Mouse (Mus musculus) forebrain, embryonic 11.5 days (tissue): ENCODE results near the gene Fshr. TPM values are rescaled to one million over a fixed set of nuclear protein-coding genes. Genes with fewer than 3 reads are reported as not detected.
"Not testable (repeated sequence)": the region's sequence is repeated elsewhere in the genome, so short reads cannot be mapped to it uniquely, and the experiment has no call there.

Experiments used
- ATAC-seq: fragments of 200-750 bp; cut with Nextera tagmentation; replicated peaks from 2 replicates; pipeline ENCODE4 v1.8.0; 2017; ENCODE audit warnings: moderate TSS enrichment; ENCODE audit not compliant: low FRiP score
- DNase-seq: peaks from one replicate; pipeline ENCODE4 v3.0.0-alpha.2; 2017; ENCODE audit warnings: low spot score
- H3K27ac ChIP-seq: fragments of 300-500 bp; sonication (generic); 2 replicates; pipeline ENCODE4 v1.5.1; 2014; ENCODE audit warnings: low read depth, low read length
- H3K27me3 ChIP-seq: fragments of 300-500 bp; sonication (generic); 2 replicates; pipeline ENCODE4 v1.6.1; 2014; ENCODE audit warnings: mild to moderate bottlenecking, low read length, mixed read lengths; ENCODE audit not compliant: control insufficient read depth, insufficient read depth
- H3K36me3 ChIP-seq: fragments of 300-500 bp; sonication (generic); 2 replicates; pipeline ENCODE4 v1.6.1; 2014; ENCODE audit warnings: mild to moderate bottlenecking, low read length, moderate library complexity, mixed read lengths; ENCODE audit not compliant: control insufficient read depth, insufficient read depth
- H3K4me1 ChIP-seq: fragments of 300-500 bp; sonication (generic); replicated peaks from 2 replicates; pipeline ENCODE4 v1.6.1; 2014; ENCODE audit warnings: low read length, mixed read lengths; ENCODE audit not compliant: control insufficient read depth, insufficient read depth
- H3K4me2 ChIP-seq: fragments of 300-500 bp; sonication (generic); 2 replicates; pipeline ENCODE4 v1.6.1; 2014; ENCODE audit warnings: low read depth, mild to moderate bottlenecking, low read length, moderate library complexity, mixed read lengths; ENCODE audit not compliant: severe bottlenecking
- H3K4me3 ChIP-seq: fragments of 300-500 bp; sonication (generic); 2 replicates; pipeline ENCODE4 v1.5.1; 2014; ENCODE audit warnings: low read depth, low read length
- H3K9ac ChIP-seq: fragments of 300-500 bp; sonication (generic); 2 replicates; pipeline ENCODE4 v1.6.1; 2014; ENCODE audit warnings: low read length
- H3K9me3 ChIP-seq: fragments of 300-500 bp; sonication (generic); 2 replicates; pipeline ENCODE4 v1.6.1; 2016; ENCODE audit warnings: low read length, mixed read lengths; ENCODE audit not compliant: control insufficient read depth
- WGBS: fragments of 180-500 bp; shearing (Covaris S2); extraction: QIAGEN DNeasy Blood & Tissue Kit; methylation state at CpG from one replicate; pipeline ENCODE4 v1.1.7; 2014; 5-methylcytosine and 5-hydroxymethylcytosine counted together
- polyA plus RNA-seq: library from polyadenylated mRNA; unstranded; fragments of >200 nt; fragmentation: Nextera tagmentation; extraction: Ambion mirVana; gene quantifications from 2 replicates; pipeline ENCODE4 v1.2.1, GENCODE M21; 2014

Fshr gene
- polyA plus RNA-seq, 1 experiment from 2014 or later = not detected

DNA sequence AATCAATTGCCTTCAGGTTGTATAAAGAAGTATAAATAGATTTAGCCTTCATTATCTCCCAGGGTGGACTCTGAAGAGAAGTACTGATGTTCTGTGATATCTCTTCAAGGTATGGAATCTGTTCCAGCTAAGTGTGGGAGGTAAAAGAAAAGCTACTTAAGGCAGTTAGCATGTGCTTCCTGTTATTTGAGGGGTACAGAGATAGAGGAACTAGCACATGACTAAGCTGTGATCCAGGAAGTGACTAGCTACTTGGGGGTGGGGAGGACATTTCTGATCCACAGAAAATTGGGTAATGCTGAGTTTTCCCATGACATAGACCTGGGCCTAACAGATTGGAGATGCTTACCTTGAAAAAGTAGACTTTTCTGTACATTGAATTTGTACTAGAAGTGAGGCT is 86.5 kb downstream of the Fshr start:
- Histone ChIP-seq H3K9me3 (no peaks in the 10 kb centered on the region), H3K4me2 (no peak overlapping the region), H3K4me3 (no peak overlapping the region), H3K27me3 (no peaks in the 10 kb centered on the region), H3K36me3 (no peaks in the 10 kb centered on the region), H3K9ac (no peak overlapping the region), H3K4me1 (no peaks in the 10 kb centered on the region), H3K27ac (no peak overlapping the region)
- ATAC-seq = no peak
- DNase-seq = no peak

DNA sequence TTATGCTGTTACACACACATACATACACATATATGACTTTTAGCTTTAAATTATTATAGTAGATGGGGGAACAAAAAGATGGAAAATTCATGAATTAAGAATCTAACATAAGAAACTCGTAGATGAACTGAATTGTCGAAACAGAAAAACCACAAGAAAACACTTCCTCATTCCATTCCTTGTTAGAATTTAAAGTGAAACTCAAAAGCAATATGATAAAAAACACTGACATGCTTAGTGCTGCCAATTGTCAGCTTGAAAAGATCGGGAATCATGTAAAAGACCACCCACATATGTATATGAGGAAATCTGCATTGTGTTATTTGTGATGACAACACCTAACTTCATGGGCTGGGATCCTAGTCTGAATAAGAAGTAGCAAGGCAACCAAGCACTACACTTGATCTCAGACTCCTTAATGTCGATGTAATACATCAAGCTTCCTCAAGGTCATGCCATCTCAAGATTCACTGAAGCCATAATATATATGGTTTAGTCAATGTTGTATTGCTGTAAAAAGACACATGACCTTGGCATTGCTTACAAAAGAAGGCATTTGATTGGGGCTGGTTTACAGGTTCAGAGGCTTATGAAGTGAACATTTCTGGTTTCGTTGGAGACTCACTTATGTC is 99.6 kb downstream of the Fshr start:
- no peak overlapping the region for H3K27ac ChIP-seq
- H3K9me3 ChIP-seq = no peaks in the 10 kb centered on the region; the same call in 1 of the 2 replicates
- WGBS = 92% methylated on average over 5 of the region's 5 CpGs
- H3K4me2 ChIP-seq = no peak overlapping the region
- no peak overlapping the region for H3K4me3 ChIP-seq
- DNase-seq = no peak
- H3K4me1 ChIP-seq = no peaks in the 10 kb centered on the region
- H3K27me3 ChIP-seq = no peaks in the 10 kb centered on the region
- no peak overlapping the region for H3K9ac ChIP-seq
- no peaks in the 10 kb centered on the region for H3K36me3 ChIP-seq
- no peak for ATAC-seq

DNA sequence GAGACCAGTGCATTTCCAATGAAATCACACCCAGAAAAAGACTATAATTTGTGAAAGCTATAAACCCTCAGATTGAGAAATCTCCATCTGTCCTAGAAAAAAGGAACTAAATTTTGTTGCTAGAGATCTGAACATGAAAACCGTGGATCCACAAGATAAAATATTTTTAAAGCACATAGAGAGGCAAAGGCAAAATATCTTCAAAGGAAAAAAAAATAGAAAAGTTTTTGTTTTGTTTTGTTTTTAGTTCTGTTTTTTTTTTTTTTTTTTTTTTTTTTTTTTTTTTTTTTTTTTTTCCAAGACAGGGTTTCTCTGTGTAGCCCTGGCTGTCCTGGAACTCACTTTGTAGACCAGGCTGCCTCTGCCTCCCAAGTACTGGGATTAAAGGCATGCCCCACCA is 100.7 kb downstream of the Fshr start:
- not testable (repeated sequence) for H3K4me2 ChIP-seq, DNase-seq, H3K4me3 ChIP-seq, ATAC-seq, H3K4me1 ChIP-seq, H3K27me3 ChIP-seq, H3K9ac ChIP-seq, H3K9me3 ChIP-seq, H3K36me3 ChIP-seq, H3K27ac ChIP-seq
- 86% methylated on average over 1 of the region's 1 CpGs for WGBS

DNA sequence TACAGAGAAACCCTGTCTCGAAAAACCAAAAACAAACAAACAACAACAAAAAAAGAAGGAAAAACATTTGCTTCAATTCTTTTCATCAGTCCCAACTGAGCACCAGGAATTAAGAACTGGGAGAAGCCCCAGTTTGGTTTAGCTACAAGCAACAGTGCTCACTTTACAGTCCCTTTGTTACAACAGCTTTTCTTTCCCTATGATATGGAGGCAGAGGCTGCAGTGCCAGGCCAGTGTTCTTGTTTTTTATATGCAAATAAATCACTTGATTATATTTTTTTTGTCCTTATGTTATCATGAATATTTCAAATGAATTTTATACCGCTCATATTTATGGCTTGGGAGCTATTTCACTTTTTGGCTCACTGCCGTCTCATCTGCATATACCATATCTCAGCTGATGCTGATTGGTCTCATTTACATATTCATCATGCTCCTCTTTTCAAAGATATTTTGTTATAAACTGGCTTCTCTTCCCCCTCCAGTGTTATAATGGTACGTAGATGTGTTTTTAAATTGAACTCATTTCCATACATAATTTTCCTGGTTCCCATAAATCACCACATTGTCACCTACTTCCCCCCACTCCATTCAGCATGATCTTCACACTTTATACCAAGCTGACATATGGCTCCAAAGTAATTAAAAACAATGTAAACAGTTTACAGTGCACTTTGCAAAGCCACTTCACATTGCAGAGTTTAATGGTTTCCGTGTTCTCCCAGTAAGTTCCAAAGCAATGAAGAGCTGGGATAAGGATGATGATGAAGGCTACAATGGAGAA is 110.6 kb downstream of the Fshr start:
- 84% methylated on average over 5 of the region's 5 CpGs for WGBS
- no peaks in the 10 kb centered on the region for H3K9me3 ChIP-seq
- DNase-seq (no peak), ATAC-seq (no peak)
- H3K36me3 ChIP-seq = no peaks in the 10 kb centered on the region
- no peak overlapping the region for H3K27ac ChIP-seq
- no peak overlapping the region for H3K4me2 ChIP-seq
- no peaks in the 10 kb centered on the region for H3K27me3 ChIP-seq
- H3K9ac ChIP-seq = no peak overlapping the region
- no peak overlapping the region for H3K4me3 ChIP-seq
- H3K4me1 ChIP-seq = no peaks in the 10 kb centered on the region

GRCm38 (mm10) chr17:89082897-89083296 is 117.6 kb downstream of the Fshr start:
- no peaks in the 10 kb centered on the region for H3K36me3 ChIP-seq
- H3K4me1 ChIP-seq = no peaks in the 10 kb centered on the region
- H3K9ac ChIP-seq = no peak overlapping the region
- no peak for ATAC-seq
- DNase-seq = no peak
- no peaks in the 10 kb centered on the region for H3K9me3 ChIP-seq
- H3K4me3 ChIP-seq = no peak overlapping the region
- H3K27ac ChIP-seq = no peak overlapping the region
- H3K4me2 ChIP-seq = no peak overlapping the region
- 73% methylated on average over 2 of the region's 2 CpGs for WGBS
- H3K27me3 ChIP-seq = no peaks in the 10 kb centered on the region

DNA sequence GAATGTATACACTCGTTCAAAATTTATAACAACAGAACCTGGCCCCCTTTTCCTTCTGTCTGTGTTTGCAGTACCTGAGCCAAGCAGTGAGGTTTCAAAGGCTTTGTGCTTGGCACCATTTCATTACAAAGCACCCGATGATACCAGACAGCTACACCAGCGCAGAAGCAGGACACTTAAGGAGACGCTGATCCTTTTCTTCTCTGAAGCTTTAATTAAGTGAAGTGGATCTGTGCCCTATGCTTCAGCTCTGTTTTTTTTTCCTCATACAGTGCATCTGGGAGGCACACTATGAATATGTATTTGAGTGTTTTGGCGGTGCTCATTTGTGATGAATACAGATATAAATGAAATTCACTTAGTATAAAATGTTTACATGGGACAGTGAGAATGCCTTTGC is 120.8 kb downstream of the Fshr start:
- H3K4me1 ChIP-seq = no peaks in the 10 kb centered on the region
- ATAC-seq (no peak; the same call in 1 of the 2 replicates), DNase-seq (no peak)
- no peak overlapping the region for H3K4me3 ChIP-seq
- no peak overlapping the region for H3K4me2 ChIP-seq
- no peak overlapping the region for H3K27ac ChIP-seq
- H3K9ac ChIP-seq = no peak overlapping the region
- 85% methylated on average over 5 of the region's 5 CpGs for WGBS
- no peaks in the 10 kb centered on the region for H3K27me3 ChIP-seq
- H3K36me3 ChIP-seq = no peaks in the 10 kb centered on the region
- H3K9me3 ChIP-seq = no peaks in the 10 kb centered on the region

- Histone ChIP-seq H3K4me1 (no peaks in the 10 kb centered on the region), H3K36me3 (no peaks in the 10 kb centered on the region), H3K27ac (no peak overlapping the region), H3K27me3 (no peaks in the 10 kb centered on the region), H3K4me2 (no peak overlapping the region), H3K4me3 (no peak overlapping the region), H3K9me3 (no peaks in the 10 kb centered on the region), H3K9ac (no peak overlapping the region)
- ATAC-seq = no peak
- DNase-seq = no peak
- 69% methylated on average over 3 of the region's 3 CpGs for WGBS
These were observed 136.0 kb downstream of the Fshr start for GRCm38 (mm10) chr17:89064327-89065095.

DNA sequence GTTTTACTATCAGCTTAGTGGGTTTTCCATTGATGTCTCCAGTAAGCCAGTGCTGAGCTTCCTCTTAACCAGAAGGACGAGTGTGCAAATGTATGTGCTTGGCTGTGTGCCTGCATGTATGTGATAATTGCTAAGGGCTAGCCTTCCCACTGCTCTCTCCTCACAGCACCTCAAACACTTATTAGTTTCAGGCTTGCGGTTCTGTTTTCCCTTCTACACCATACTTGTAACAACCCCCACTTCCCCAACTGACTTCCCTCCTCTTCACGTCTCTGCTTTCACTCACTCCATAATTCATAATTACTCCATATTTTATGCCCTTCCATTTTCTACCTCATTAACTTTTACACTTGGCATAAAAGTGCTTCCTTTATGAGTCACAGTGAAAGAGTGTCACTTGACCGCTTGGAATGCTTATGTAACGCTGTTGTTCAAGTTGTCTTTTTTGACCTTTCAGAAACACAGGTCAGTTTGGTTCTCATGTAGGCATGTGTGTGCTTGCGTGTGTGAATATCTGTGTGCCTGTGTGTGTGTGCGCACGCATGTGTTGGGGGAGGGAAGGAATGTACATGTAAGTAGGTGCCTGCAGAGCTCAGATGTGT is 138.0 kb downstream of the Fshr start:
- Histone ChIP-seq H3K36me3 (no peaks in the 10 kb centered on the region), H3K4me2 (no peak overlapping the region), H3K4me1 (no peaks in the 10 kb centered on the region), H3K9ac (no peak overlapping the region), H3K27ac (no peak overlapping the region), H3K27me3 (no peaks in the 10 kb centered on the region), H3K9me3 (no peaks in the 10 kb centered on the region), H3K4me3 (no peak overlapping the region)
- ATAC-seq (no peak), DNase-seq (no peak)
- 93% methylated on average over 8 of the region's 8 CpGs for WGBS
